ENCODE assay signal across 9 mouse cellular contexts in the genomic region with DNA sequence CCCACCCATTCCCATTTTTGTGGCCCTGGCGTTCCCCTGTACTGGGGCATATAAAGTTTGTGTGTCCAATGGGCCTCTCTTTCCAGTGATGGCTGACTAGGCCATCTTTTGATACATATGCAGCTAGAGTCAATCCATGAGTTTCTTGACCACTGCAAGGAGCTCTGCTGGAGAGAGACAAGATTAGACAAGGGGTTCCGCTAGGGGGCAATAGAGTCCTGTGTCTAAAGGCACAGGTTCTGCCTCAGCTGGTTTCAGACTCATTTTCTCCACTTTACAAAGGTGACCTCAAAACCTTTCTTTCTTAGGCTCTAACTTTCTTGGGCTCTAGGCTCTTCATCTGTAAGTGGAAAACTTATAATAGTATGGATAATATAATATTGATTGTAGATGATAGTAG. TPM values are rescaled to one million over a fixed set of nuclear protein-coding genes. Genes with fewer than 3 reads are reported as not detected.
DNase-seq lines count a peak whose midpoint lies in the region; ATAC-seq and TF ChIP-seq lines count a peak whose summit lies in the region.
"Not testable (repeated sequence)": the region's sequence is repeated elsewhere in the genome, so short reads cannot be mapped to it uniquely, and the experiment has no call there.
"Had no signal": no experiment of that assay in that cellular context is flagged by ENCODE, and none has a peak within 500 bp of the region (broad histone marks: within the 10 kb centered on the region; RNA-seq: fewer than 3 reads in every experiment).

No protein-coding gene starts in this region.

- not testable (repeated sequence) for H3K4me2 ChIP-seq in intestine, embryonic 14.5 days (ENCODE audit: low read length)

- ATAC-seq in intestine, embryonic 14.5 days (replicated peaks; ENCODE audit: low FRiP score, low TSS enrichment, low read depth): 0 out of 2 replicates have a peak, but pooled peaks have one; percentile 64
- ATAC-seq in megakaryocyte, adult 5-6 weeks (ENCODE audit: poor library complexity, severe bottlenecking): peak; percentile 94

- TF ChIP-seq CTCF in left cerebral cortex, adult 2 months (IDR thresholded peaks at IDR 0.05): peak; percentile 81

- H3K9ac ChIP-seq in intestine, embryonic 14.5 days (ENCODE audit: low read length): not testable (repeated sequence)

- H3K4me3 ChIP-seq in intestine, embryonic 14.5 days (ENCODE audit: low read depth, low read length); left cerebral cortex, adult 2 months: not testable (repeated sequence)

- not testable (repeated sequence) for H3K9me3 ChIP-seq in intestine, embryonic 14.5 days (ENCODE audit: control insufficient read depth, low read length)

- not testable (repeated sequence) for H3K27ac ChIP-seq in intestine, embryonic 14.5 days (ENCODE audit: low read depth); left cerebral cortex, adult 2 months

- H3K36me3 ChIP-seq in intestine, embryonic 14.5 days (ENCODE audit: control insufficient read depth, insufficient read depth, low read length): not testable (repeated sequence)

- peak; percentile 81 for DNase-seq in R1 (ENCODE audit: low read depth, low spot score)
- peak; percentile 57 for DNase-seq in cerebellum, adult 9-11 months
- peak; percentile 48 to 77 for DNase-seq in frontal cortex, postnatal 36 days (ENCODE audit: low spot score in 2 of 2)
- peak; percentile 83 for DNase-seq in intestine, embryonic 14.5 days (ENCODE audit: low spot score)
- peak; percentile 64 to 66 for DNase-seq in left cerebral cortex, adult 2 months (ENCODE audit: extremely low spot score in 1 of 2, low spot score in 2 of 2)
- DNase-seq in right cerebral cortex, postnatal 10 days (ENCODE audit: low spot score in 2 of 2): peak; percentile 53 to 78
- DNase-seq in urinary bladder, adult 18-20 months (ENCODE audit: low spot score in 2 of 2): peak; percentile 37 to 56

- WGBS in intestine, embryonic 14.5 days: 23% methylated on average over 2 of the region's 2 CpGs

- H3K27me3 ChIP-seq in intestine, embryonic 14.5 days (replicated peaks; ENCODE audit: control insufficient read depth, insufficient read depth, low read length): not testable (repeated sequence)

- not testable (repeated sequence) for H3K4me1 ChIP-seq in intestine, embryonic 14.5 days (replicated peaks; ENCODE audit: control insufficient read depth, insufficient read depth, low read length)

- intact Hi-C loops in left cerebral cortex, adult 2 months (cut with DNase I): loop anchor here (1.0 kb wide), 2 partner anchors 55 to 195 kb away; no protein-coding TSS in a partner anchor

RNA-seq across cellular contexts. Expression of a gene that starts 13.3 kb away (rescaled TPM):
- polyA plus RNA-seq in intestine, embryonic 14.5 days (2014; fragmentation: Nextera tagmentation; extraction: Ambion mirVana): 67.5 and 72.4 TPM in 2 replicates
- total RNA-seq in left cerebral cortex, adult 2 months (2021): 10 to 100 TPM; 34.0 to 36.9 TPM
- total RNA-seq in megakaryocyte, adult 5-6 weeks (2015): 34.2 and 35.6 TPM in 2 replicates
- total RNA-seq in megakaryocyte, adult 5-6 weeks (2017): 19.3 and 27.3 TPM in 2 replicates

RNA-seq across cellular contexts. Expression of a gene that starts 50.4 kb away (rescaled TPM):
- polyA plus RNA-seq in intestine, embryonic 14.5 days (2014; fragmentation: Nextera tagmentation; extraction: Ambion mirVana): 0.23 and 0.62 TPM in 2 replicates
- total RNA-seq in left cerebral cortex, adult 2 months (2021): not detected
- total RNA-seq in megakaryocyte, adult 5-6 weeks (2015): 11.3 and 16.1 TPM in 2 replicates
- total RNA-seq in megakaryocyte, adult 5-6 weeks (2017): 11.9 and 12.9 TPM in 2 replicates
- polyA plus RNA-seq: liver, embryonic 12.5 days had no signal

Comparison
In these comparisons a context has a peak if more than half of its experiments do, and no peak if none do; other contexts are left out.
1. RNA of a gene that starts 50.4 kb away (total RNA-seq): 11.3 to 16.1 TPM in megakaryocyte, adult 5-6 weeks; not detected in left cerebral cortex, adult 2 months; every median in the first group is over 10 times any median in the second.
2. Peak in every context shown above with its lines, with median percentiles within 50 percentile points of each other: DNase-seq.